Mouse (Mus musculus) heart, postnatal 0 days (tissue): ENCODE measurements at regions not wholly inside any gene's neighbourhood (a gene's known extent, or its start where the extent isn't known, plus 50 kb on each side); places are given as distances from the start of the nearest gene placed in this dataset.

Experiments
- ATAC-seq: fragments of 200-750 bp; cut with Nextera tagmentation; 2 replicates; pipeline ENCODE4 v1.8.0; 2017; ENCODE audit warnings: low read depth, moderate number of reproducible peaks, moderate library complexity; ENCODE audit not compliant: insufficient read depth
- DNase-seq: peaks from one replicate; pipeline ENCODE4 v3.0.0-alpha.2; 2016; ENCODE audit warnings: low spot score
- H3K27ac ChIP-seq: fragments of 300-500 bp; sonication (generic); 2 replicates; pipeline ENCODE4 v1.5.1; 2014; ENCODE audit warnings: low read depth, mild to moderate bottlenecking
- H3K27me3 ChIP-seq: fragments of 300-500 bp; sonication (generic); 2 replicates; pipeline ENCODE4 v1.6.1; 2014; ENCODE audit warnings: low read length, mixed read lengths; ENCODE audit not compliant: control insufficient read depth, insufficient read depth
- H3K36me3 ChIP-seq: fragments of 300-500 bp; sonication (generic); replicated peaks from 2 replicates; pipeline ENCODE4 v1.6.1; 2014; ENCODE audit warnings: low read length, mixed read lengths; ENCODE audit not compliant: control insufficient read depth, insufficient read depth
- H3K4me1 ChIP-seq: fragments of 300-500 bp; sonication (generic); 2 replicates; pipeline ENCODE4 v1.6.1; 2014; ENCODE audit warnings: antibody characterized with exemption; ENCODE audit not compliant: control insufficient read depth, insufficient read depth
- H3K4me2 ChIP-seq: fragments of 300-500 bp; sonication (generic); 2 replicates; pipeline ENCODE4 v1.6.1; 2014; ENCODE audit warnings: low read depth, mild to moderate bottlenecking, low read length, moderate library complexity
- H3K4me3 ChIP-seq: fragments of 300-500 bp; sonication (generic); 2 replicates; pipeline ENCODE4 v1.5.1; 2014; ENCODE audit warnings: low read depth, low read length
- H3K9ac ChIP-seq: fragments of 300-500 bp; sonication (generic); replicated peaks from 2 replicates; pipeline ENCODE4 v1.6.1; 2014; ENCODE audit warnings: low read depth, low read length, mixed read lengths
- H3K9me3 ChIP-seq: fragments of 300-500 bp; sonication (generic); replicated peaks from 2 replicates; pipeline ENCODE4 v1.6.1; 2016; ENCODE audit warnings: low read length; ENCODE audit not compliant: control insufficient read depth
- CTCF ChIP-seq: IDR thresholded peaks from 2 replicates; pipeline ENCODE4 v1.5.1; 2016; ENCODE audit warnings: antibody characterized with exemption, control low read depth, low read depth
- EP300 ChIP-seq: IDR thresholded peaks from 2 replicates; pipeline ENCODE4 v1.6.1; 2016; ENCODE audit warnings: antibody characterized with exemption, low read depth
- WGBS: fragments of 180-500 bp; shearing (Covaris S2); extraction: QIAGEN DNeasy Blood & Tissue Kit; methylation state at CpG from one replicate; pipeline ENCODE4 v1.1.7; 2014; 5-methylcytosine and 5-hydroxymethylcytosine counted together

GRCm38 (mm10) chr15:38410462-38410861 lies 985.1 kb downstream of the 4930447A16Rik start:
- H3K27me3 ChIP-seq = no peaks in the 10 kb centered on the region
- no peak overlapping the region for H3K9ac ChIP-seq
- peaks cover 17% of the 10 kb centered on the region; the same call in 1 of the 2 replicates for H3K4me1 ChIP-seq
- no peaks in the 10 kb centered on the region for H3K36me3 ChIP-seq
- H3K4me3 ChIP-seq = no peak overlapping the region
- ATAC-seq = no peak
- no peak for DNase-seq
- 100% methylated on average over 1 of the region's 1 CpGs for WGBS
- no peak for TF ChIP-seq CTCF
- TF ChIP-seq EP300 = no peak
- H3K27ac ChIP-seq = no peak overlapping the region
- no peak overlapping the region for H3K4me2 ChIP-seq
- no peaks in the 10 kb centered on the region for H3K9me3 ChIP-seq

GRCm38 (mm10) chr15:38412481-38412880 lies 987.1 kb downstream of the 4930447A16Rik start:
- 70% methylated on average over 3 of the region's 3 CpGs for WGBS
- DNase-seq (no peak), ATAC-seq (no peak)
- Histone ChIP-seq H3K4me3 (no peak overlapping the region), H3K27me3 (no peaks in the 10 kb centered on the region), H3K4me1 (peaks cover 8% of the 10 kb centered on the region; the same call in 1 of the 2 replicates), H3K9me3 (no peaks in the 10 kb centered on the region), H3K36me3 (no peaks in the 10 kb centered on the region), H3K4me2 (no peak overlapping the region), H3K9ac (no peak overlapping the region), H3K27ac (no peak overlapping the region)
- TF ChIP-seq EP300 = no peak

- TF ChIP-seq CTCF = no peak
- no peak for TF ChIP-seq EP300
- 87% methylated on average over 6 of the region's 6 CpGs for WGBS
- H3K27me3 ChIP-seq = no peaks in the 10 kb centered on the region
- no peak overlapping the region for H3K27ac ChIP-seq
- H3K4me3 ChIP-seq = no peak overlapping the region
- H3K4me2 ChIP-seq = no peak overlapping the region
- DNase-seq (no peak), ATAC-seq (no peak)
- no peaks in the 10 kb centered on the region for H3K9me3 ChIP-seq
- H3K4me1 ChIP-seq = peaks cover 8% of the 10 kb centered on the region; the same call in 1 of the 2 replicates
- no peaks in the 10 kb centered on the region for H3K36me3 ChIP-seq
- H3K9ac ChIP-seq = no peak overlapping the region
Measured at GRCm38 (mm10) chr15:38413329-38413728, 988.0 kb downstream of the 4930447A16Rik start.

GRCm38 (mm10) chr15:38414318-38415090 lies 989.1 kb downstream of the 4930447A16Rik start:
- ATAC-seq (peak; percentile 64), DNase-seq (peak; percentile 75)
- H3K9me3 ChIP-seq = no peaks in the 10 kb centered on the region
- H3K9ac ChIP-seq = no peak overlapping the region
- TF ChIP-seq CTCF = no peak
- peak; percentile 52; the same call in 1 of the 2 replicates for TF ChIP-seq EP300
- H3K27ac ChIP-seq = peak overlapping the region; percentile 44
- H3K4me1 ChIP-seq = peaks cover 8% of the 10 kb centered on the region; the same call in 1 of the 2 replicates
- 56% methylated on average over 8 of the region's 8 CpGs for WGBS
- no peaks in the 10 kb centered on the region for H3K27me3 ChIP-seq
- H3K36me3 ChIP-seq = no peaks in the 10 kb centered on the region
- no peak overlapping the region for H3K4me3 ChIP-seq
- H3K4me2 ChIP-seq = no peak overlapping the region

GRCm38 (mm10) chr15:38415091-38415486 lies 989.7 kb downstream of the 4930447A16Rik start:
- H3K36me3 ChIP-seq = no peaks in the 10 kb centered on the region
- H3K4me1 ChIP-seq = peaks cover 11% of the 10 kb centered on the region; the same call in 1 of the 2 replicates
- H3K4me2 ChIP-seq = no peak overlapping the region
- TF ChIP-seq EP300 = no peak
- no peak for TF ChIP-seq CTCF
- peak overlapping the region; percentile 44 for H3K27ac ChIP-seq
- H3K4me3 ChIP-seq = no peak overlapping the region
- WGBS = 33% methylated on average over 2 of the region's 2 CpGs
- no peaks in the 10 kb centered on the region for H3K9me3 ChIP-seq
- no peak overlapping the region for H3K9ac ChIP-seq
- DNase-seq = no peak
- H3K27me3 ChIP-seq = no peaks in the 10 kb centered on the region
- peak; percentile 17; the same call in 1 of the 2 replicates for ATAC-seq
